Mouse (Mus musculus): ENCODE data around the gene Nlrp6. TPM values are rescaled to one million over a fixed set of nuclear protein-coding genes. Genes with fewer than 3 reads are reported as not detected.

Gene Nlrp6
- polyA plus RNA-seq, 1 experiment from 2014 or later = 18.8 TPM

GRCm38 (mm10) chr7:140938896-140939295 lies 18.2 kb downstream of the Nlrp6 start:
- Histone ChIP-seq H3K9me3 (ENCODE audit: low read length) (no peaks in the 10 kb centered on the region), H3K4me2 (ENCODE audit: low read depth, low read length) (no peak overlapping the region), H3K4me1 (ENCODE audit: insufficient read depth) (peaks cover 22% of the 10 kb centered on the region), H3K27ac (ENCODE audit: low read depth) (no peak overlapping the region), H3K36me3 (replicated peaks; ENCODE audit: insufficient read depth, low read length) (no peaks in the 10 kb centered on the region), H3K9ac (replicated peaks) (no peak overlapping the region), H3K4me3 (ENCODE audit: low read depth, low read length) (no peak overlapping the region), H3K27me3 (ENCODE audit: insufficient read depth, low read length) (no peaks in the 10 kb centered on the region)
- ATAC-seq = no peak
- WGBS (ENCODE audit: insufficient replicate concordance) = 63% methylated on average over 2 of the region's 2 CpGs
- no peak for TF ChIP-seq CTCF (IDR thresholded peaks at IDR 0.05; ENCODE audit: low read depth)
- no peak for TF ChIP-seq EP300 (IDR thresholded peaks at IDR 0.05; ENCODE audit: low read depth)
- no peak for DNase-seq

GRCm38 (mm10) chr7:140939669-140940171 lies 19.0 kb downstream of the Nlrp6 start:
- H3K36me3 ChIP-seq (replicated peaks; ENCODE audit: insufficient read depth, low read length) = no peaks in the 10 kb centered on the region
- H3K4me2 ChIP-seq (ENCODE audit: low read depth, low read length) = no peak overlapping the region
- no peak overlapping the region for H3K27ac ChIP-seq (ENCODE audit: low read depth)
- no peaks in the 10 kb centered on the region for H3K9me3 ChIP-seq (ENCODE audit: low read length)
- peaks cover 22% of the 10 kb centered on the region for H3K4me1 ChIP-seq (ENCODE audit: insufficient read depth)
- ATAC-seq (no peak), DNase-seq (no peak)
- no peak overlapping the region for H3K9ac ChIP-seq (replicated peaks)
- no peaks in the 10 kb centered on the region for H3K27me3 ChIP-seq (ENCODE audit: insufficient read depth, low read length)
- no peak overlapping the region for H3K4me3 ChIP-seq (ENCODE audit: low read depth, low read length)
- no peak for TF ChIP-seq CTCF (IDR thresholded peaks at IDR 0.05; ENCODE audit: low read depth)
- TF ChIP-seq EP300 (IDR thresholded peaks at IDR 0.05; ENCODE audit: low read depth) = no peak
- WGBS (ENCODE audit: insufficient replicate concordance) = 58% methylated on average over 8 of the region's 8 CpGs

- Histone ChIP-seq H3K4me1 (ENCODE audit: insufficient read depth) (peaks cover 22% of the 10 kb centered on the region), H3K27ac (ENCODE audit: low read depth) (peak within 1 kb of the TSS; percentile 97), H3K36me3 (replicated peaks; ENCODE audit: insufficient read depth, low read length) (peaks cover 15% of the 10 kb centered on the region; the same call in 1 of the 2 replicates), H3K9ac (replicated peaks) (peak within 1 kb of the TSS; percentile 75), H3K4me2 (ENCODE audit: low read depth, low read length) (peak within 1 kb of the TSS; percentile 78), H3K4me3 (ENCODE audit: low read depth, low read length) (peak within 1 kb of the TSS; percentile 66), H3K27me3 (ENCODE audit: insufficient read depth, low read length) (no peaks in the 10 kb centered on the region), H3K9me3 (ENCODE audit: low read length) (no peaks in the 10 kb centered on the region)
- peak; percentile 94 for TF ChIP-seq CTCF (IDR thresholded peaks at IDR 0.05; ENCODE audit: low read depth)
- TF ChIP-seq EP300 (IDR thresholded peaks at IDR 0.05; ENCODE audit: low read depth) = peak; percentile 33; the same call in 1 of the 2 replicates
- WGBS (ENCODE audit: insufficient replicate concordance) = under 1% methylated on average over 33 of the region's 33 CpGs
- DNase-seq (peak; percentile 92), ATAC-seq (peak; percentile 94)
Measured at GRCm38 (mm10) chr7:140941222-140942051, 20.7 kb downstream of the Nlrp6 start, which contains the start of gene Pgghg. TSS of gene Pgghg (plus strand) at chr7:140941391.

- peak overlapping the region; percentile 66 for H3K4me3 ChIP-seq (ENCODE audit: low read depth, low read length)
- WGBS (ENCODE audit: insufficient replicate concordance) = 40% methylated on average over 9 of the region's 9 CpGs
- H3K4me2 ChIP-seq (ENCODE audit: low read depth, low read length) = peak overlapping the region; percentile 78
- H3K9ac ChIP-seq (replicated peaks) = peak overlapping the region; percentile 75
- H3K4me1 ChIP-seq (ENCODE audit: insufficient read depth) = peaks cover 25% of the 10 kb centered on the region
- no peaks in the 10 kb centered on the region for H3K27me3 ChIP-seq (ENCODE audit: insufficient read depth, low read length)
- ATAC-seq = peak; percentile 40
- H3K36me3 ChIP-seq (replicated peaks; ENCODE audit: insufficient read depth, low read length) = peaks cover 15% of the 10 kb centered on the region; the same call in 1 of the 2 replicates
- no peak for TF ChIP-seq EP300 (IDR thresholded peaks at IDR 0.05; ENCODE audit: low read depth)
- peak; percentile 57 for DNase-seq
- H3K9me3 ChIP-seq (ENCODE audit: low read length) = no peaks in the 10 kb centered on the region
- H3K27ac ChIP-seq (ENCODE audit: low read depth) = peak overlapping the region; percentile 97
Measured at GRCm38 (mm10) chr7:140942341-140942740, 21.6 kb downstream of the Nlrp6 start.

GRCm38 (mm10) chr7:140942811-140943210 lies 22.1 kb downstream of the Nlrp6 start:
- 78% methylated on average over 10 of the region's 10 CpGs for WGBS (ENCODE audit: insufficient replicate concordance)
- no peak overlapping the region for H3K4me3 ChIP-seq (ENCODE audit: low read depth, low read length)

GRCm38 (mm10) chr7:140943356-140943755 lies 22.7 kb downstream of the Nlrp6 start:
- Histone ChIP-seq H3K4me2 (ENCODE audit: low read depth, low read length) (no peak overlapping the region), H3K9ac (replicated peaks) (peak overlapping the region; percentile 75), H3K27me3 (ENCODE audit: insufficient read depth, low read length) (no peaks in the 10 kb centered on the region), H3K9me3 (ENCODE audit: low read length) (no peaks in the 10 kb centered on the region), H3K4me1 (ENCODE audit: insufficient read depth) (peaks cover 25% of the 10 kb centered on the region), H3K36me3 (replicated peaks; ENCODE audit: insufficient read depth, low read length) (peaks cover 21% of the 10 kb centered on the region; the same call in 1 of the 2 replicates), H3K27ac (ENCODE audit: low read depth) (peak overlapping the region; percentile 97), H3K4me3 (ENCODE audit: low read depth, low read length) (no peak overlapping the region)
- no peak for DNase-seq
- no peak for TF ChIP-seq CTCF (IDR thresholded peaks at IDR 0.05; ENCODE audit: low read depth)
- no peak for TF ChIP-seq EP300 (IDR thresholded peaks at IDR 0.05; ENCODE audit: low read depth)
- no peak for ATAC-seq
- 76% methylated on average over 4 of the region's 4 CpGs for WGBS (ENCODE audit: insufficient replicate concordance)

More at GRCm38 (mm10) chr7:140942811-140943210, 22.1 kb downstream of the Nlrp6 start:
- H3K4me2 ChIP-seq (ENCODE audit: low read depth, low read length) = peak overlapping the region; percentile 78
- no peaks in the 10 kb centered on the region for H3K27me3 ChIP-seq (ENCODE audit: insufficient read depth, low read length)
- peak overlapping the region; percentile 75 for H3K9ac ChIP-seq (replicated peaks)
- H3K27ac ChIP-seq (ENCODE audit: low read depth) = peak overlapping the region; percentile 97
- peaks cover 25% of the 10 kb centered on the region for H3K4me1 ChIP-seq (ENCODE audit: insufficient read depth)
- no peak for DNase-seq
- TF ChIP-seq CTCF (IDR thresholded peaks at IDR 0.05; ENCODE audit: low read depth) (no peak), EP300 (IDR thresholded peaks at IDR 0.05; ENCODE audit: low read depth) (no peak)
- no peak for ATAC-seq
- H3K9me3 ChIP-seq (ENCODE audit: low read length) = no peaks in the 10 kb centered on the region
- peaks cover 18% of the 10 kb centered on the region; the same call in 1 of the 2 replicates for H3K36me3 ChIP-seq (replicated peaks; ENCODE audit: insufficient read depth, low read length)
